Mouse (Mus musculus) olfactory bulb, adult 2 months (tissue): ENCODE results near the gene Olfr544. TPM values are rescaled to one million over a fixed set of nuclear protein-coding genes. Genes with fewer than 3 reads are reported as not detected.

Experiments
- H3K27ac ChIP-seq: fragments of 200-500 bp; 2 replicates; pipeline ENCODE4 v1.5.1; 2012; ENCODE audit warnings: low read depth, low read length; ENCODE audit not compliant: insufficient read depth
- H3K4me1 ChIP-seq: fragments of 200-500 bp; 2 replicates; pipeline ENCODE4 v1.6.1; 2012; ENCODE audit warnings: low read length; ENCODE audit not compliant: control insufficient read depth, insufficient read depth
- H3K4me3 ChIP-seq: fragments of 200-500 bp; 2 replicates; pipeline ENCODE4 v1.5.1; 2012; ENCODE audit warnings: mild to moderate bottlenecking, low read depth, low read length, moderate library complexity; ENCODE audit not compliant: insufficient read depth
- CTCF ChIP-seq: fragments of 200-500 bp; IDR thresholded peaks from 2 replicates; pipeline ENCODE4 v1.5.1; 2012; ENCODE audit warnings: low read depth, mild to moderate bottlenecking, low read length, moderate library complexity; ENCODE audit not compliant: insufficient read depth
- POLR2A ChIP-seq: fragments of 200-500 bp; IDR thresholded peaks from 2 replicates; pipeline ENCODE4 v1.6.1; 2012; ENCODE audit warnings: mild to moderate bottlenecking, low read depth, low read length, moderate library complexity; ENCODE audit not compliant: insufficient read depth
- WGBS: fragments of 180-500 bp; shearing (Covaris S2); methylation state at CpG from one replicate; pipeline ENCODE4 v1.1.7; 2018; 5-methylcytosine and 5-hydroxymethylcytosine counted together
- polyA plus RNA-seq: library from polyadenylated mRNA; stranded (reverse); fragments of >200 nt; gene quantifications from 2 replicates; pipeline ENCODE4 v1.2.4, GENCODE M21; 2012; ENCODE audit warnings: low replicate concordance; ENCODE audit not compliant: missing spikeins, insufficient read depth, insufficient read length

The Olfr544 gene
- polyA plus RNA-seq = not detected in 2 replicates

- no peak within 1 kb of the TSS for H3K4me3 ChIP-seq
- no peak for TF ChIP-seq POLR2A
- TF ChIP-seq CTCF = no peak
- WGBS = 33% methylated on average over 1 of the region's 1 CpGs
- H3K4me1 ChIP-seq = no peaks in the 10 kb centered on the region
- no peak within 1 kb of the TSS for H3K27ac ChIP-seq
Observed at GRCm38 (mm10) chr7:102488161-102488560, at the start of gene Olfr544. TSS of gene Olfr544 (minus strand) at chr7:102488313.

DNA sequence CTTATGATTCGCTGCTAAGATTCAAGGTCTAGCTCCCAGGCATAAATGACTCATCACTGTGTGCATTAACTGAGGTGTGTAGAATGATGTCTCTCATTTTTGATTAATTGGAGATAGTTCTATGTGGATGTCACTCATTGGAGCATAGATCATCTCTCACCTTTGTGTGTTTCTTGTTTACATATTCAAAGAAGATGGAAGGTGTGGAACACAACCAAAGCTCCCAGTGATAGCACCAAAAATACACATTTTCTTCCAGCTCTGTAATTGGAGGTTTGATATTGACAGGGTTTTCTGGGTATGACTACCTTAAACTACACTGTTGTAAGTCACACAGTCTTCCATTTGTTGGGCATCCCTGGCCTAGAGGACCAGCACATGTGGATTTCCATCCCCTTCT is 46.3 kb upstream of the Olfr544 start, which contains the start of gene Olfr547:
Gene Olfr547, plus strand, starts transcription at position 301 of the 400 bp plus-strand sequence.
- WGBS = 80% methylated on average over 1 of the region's 1 CpGs
- Histone ChIP-seq H3K4me3 (no peak within 1 kb of the TSS), H3K4me1 (no peaks in the 10 kb centered on the region), H3K27ac (no peak within 1 kb of the TSS)
- no peak for TF ChIP-seq CTCF
- TF ChIP-seq POLR2A = no peak

DNA sequence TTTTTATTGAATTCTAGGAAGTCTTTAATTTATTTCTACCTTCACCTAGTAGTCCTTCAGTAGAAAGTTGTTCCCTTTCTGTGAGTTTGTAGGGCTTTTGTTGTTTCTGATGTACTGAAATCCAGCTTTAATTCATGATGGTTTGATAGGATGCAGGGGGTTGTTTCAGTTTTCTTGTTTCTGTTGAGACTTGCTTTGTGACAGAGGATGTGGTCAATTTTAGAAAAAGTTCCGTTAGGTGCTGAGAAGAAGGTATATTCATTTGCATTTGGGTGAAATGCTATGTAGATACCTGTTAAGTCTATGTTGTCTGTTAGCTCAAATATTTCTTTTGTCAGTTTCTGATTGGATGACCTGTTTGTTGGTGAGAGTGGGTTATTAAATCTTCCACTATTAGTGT is 40.9 kb upstream of the Olfr544 start:
- H3K4me3 ChIP-seq = no peak overlapping the region
- H3K27ac ChIP-seq = no peak overlapping the region
- 86% methylated on average over 1 of the region's 1 CpGs for WGBS
- no peaks in the 10 kb centered on the region for H3K4me1 ChIP-seq
- no peak for TF ChIP-seq CTCF
- no peak for TF ChIP-seq POLR2A

DNA sequence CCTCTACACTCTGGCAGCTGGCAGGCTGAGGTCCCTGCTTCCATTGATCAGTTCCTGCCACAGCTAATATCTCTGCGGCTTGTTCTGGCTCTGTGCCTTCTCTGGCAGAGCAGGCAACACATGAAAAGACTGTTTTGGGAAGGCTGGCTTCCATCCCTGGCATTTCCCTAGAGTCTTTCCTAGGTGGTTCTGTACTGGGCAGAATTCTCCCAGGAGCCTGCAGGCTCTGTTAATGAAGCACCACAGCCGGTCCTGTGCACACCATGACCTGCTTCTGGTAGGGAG is 28.9 kb upstream of the Olfr544 start:
- H3K4me1 ChIP-seq = peaks cover 4% of the 10 kb centered on the region
- H3K4me3 ChIP-seq = no peak overlapping the region
- H3K27ac ChIP-seq = no peak overlapping the region
- 27% methylated on average over 2 of the region's 2 CpGs for WGBS
- no peak for TF ChIP-seq CTCF
- no peak for TF ChIP-seq POLR2A

DNA sequence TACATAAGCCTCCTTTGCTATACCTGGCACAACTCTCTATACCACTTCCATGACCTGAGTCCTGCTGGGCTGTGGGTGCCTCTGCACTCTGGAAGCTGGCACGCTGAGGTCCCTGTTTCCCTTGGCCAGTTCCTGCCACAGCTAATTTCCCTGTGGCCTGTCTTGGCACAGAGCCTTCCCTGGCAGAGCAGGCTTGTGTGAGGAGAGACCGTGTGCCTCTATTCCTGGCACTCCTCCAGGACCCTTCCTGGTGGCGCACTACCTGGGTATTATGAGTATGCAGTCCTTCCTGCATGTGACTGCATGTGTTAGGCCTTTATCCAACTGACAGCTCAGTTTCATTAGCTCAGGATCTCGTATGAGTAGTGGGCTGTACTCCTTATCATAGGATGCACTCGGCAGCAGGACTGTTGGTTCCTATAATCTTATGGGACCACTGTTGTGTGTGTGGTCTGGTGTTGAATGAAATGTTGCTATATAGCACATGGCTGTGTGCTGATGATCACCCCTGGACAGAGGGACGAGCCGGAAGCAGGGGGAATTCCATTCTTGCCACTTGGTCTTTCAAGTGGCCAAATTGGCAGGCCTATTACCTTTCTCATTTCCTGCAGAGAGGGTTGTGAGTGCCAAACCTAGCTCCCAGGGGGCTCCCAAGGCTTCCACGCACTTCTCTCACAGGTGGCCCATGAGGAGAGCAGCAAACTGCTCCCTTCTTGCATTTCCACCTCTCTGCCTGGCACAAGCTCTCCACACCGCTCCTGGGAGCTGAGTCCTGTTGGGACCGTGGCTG is 28.3 kb upstream of the Olfr544 start:
- 47% methylated on average over 10 of the region's 10 CpGs for WGBS
- H3K27ac ChIP-seq = no peak overlapping the region
- TF ChIP-seq CTCF (no peak), POLR2A (no peak)
- H3K4me3 ChIP-seq = no peak overlapping the region
- H3K4me1 ChIP-seq = peaks cover 4% of the 10 kb centered on the region

- Histone ChIP-seq H3K27ac (no peak overlapping the region), H3K4me3 (no peak overlapping the region), H3K4me1 (peaks cover 4% of the 10 kb centered on the region)
- no peak for TF ChIP-seq POLR2A
- no peak for TF ChIP-seq CTCF
- WGBS = 83% methylated on average over 4 of the region's 4 CpGs
Observed at GRCm38 (mm10) chr7:102514144-102514543, 26.0 kb upstream of the Olfr544 start.

DNA sequence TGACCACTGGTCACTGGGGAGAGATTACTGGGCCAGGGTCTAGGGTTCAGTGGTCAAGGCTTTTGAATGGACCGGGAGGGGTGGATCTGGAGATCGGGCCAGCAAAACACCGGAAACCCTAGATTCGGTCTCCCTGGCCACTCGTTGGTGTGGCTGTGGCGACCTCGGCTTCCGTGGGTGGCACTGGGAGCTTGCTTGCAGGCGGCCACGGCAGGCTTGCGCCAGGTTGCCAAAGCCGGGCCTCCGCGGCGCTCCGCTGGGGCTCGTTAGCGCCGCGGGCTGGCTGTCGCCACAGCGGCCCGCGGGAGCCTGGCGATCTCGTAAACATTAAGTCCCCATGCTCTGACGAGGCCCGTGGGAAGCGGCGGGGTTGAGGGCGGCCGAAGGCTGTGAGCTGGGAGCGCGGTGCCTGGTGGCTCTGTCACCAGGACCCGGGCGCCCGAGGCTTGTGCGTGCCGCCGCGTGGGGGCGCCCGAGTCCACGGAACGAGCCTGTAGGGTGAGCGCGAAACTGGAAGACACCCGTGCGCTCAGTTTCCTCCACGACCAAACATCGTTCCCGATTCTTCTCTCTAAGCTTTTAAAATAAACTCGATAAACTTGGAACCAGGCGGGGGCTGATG is 24.8 kb upstream of the Olfr544 start:
- H3K4me1 ChIP-seq = peaks cover 4% of the 10 kb centered on the region
- peak; percentile 85; the same call in 1 of the 2 replicates for TF ChIP-seq CTCF
- TF ChIP-seq POLR2A = no peak
- H3K27ac ChIP-seq = no peak overlapping the region

DNA sequence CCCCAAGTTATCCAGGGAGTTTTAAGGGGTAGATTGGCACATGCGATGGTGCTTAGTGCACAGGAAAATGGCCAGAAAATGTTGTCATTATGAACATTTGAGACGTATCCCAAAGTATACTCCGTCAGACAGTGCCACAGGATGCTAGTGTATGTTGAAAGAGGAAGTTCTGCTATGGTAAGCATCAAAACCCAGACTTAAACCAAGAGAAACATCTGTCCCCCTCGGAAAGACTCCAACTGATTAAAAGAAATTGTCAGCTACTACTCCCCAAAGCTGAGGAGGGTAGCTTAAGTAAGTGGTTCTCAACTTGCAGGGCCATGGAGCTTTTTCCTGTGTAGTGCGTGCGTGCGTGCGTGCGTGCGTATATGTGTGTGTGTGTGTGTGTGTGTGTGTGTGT is 23.8 kb upstream of the Olfr544 start:
- H3K4me3 ChIP-seq = no peak overlapping the region
- WGBS = 95% methylated on average over 10 of the region's 10 CpGs
- TF ChIP-seq CTCF = no peak
- peaks cover 4% of the 10 kb centered on the region for H3K4me1 ChIP-seq
- no peak overlapping the region for H3K27ac ChIP-seq

More for the DNA sequence above, 24.8 kb upstream of the Olfr544 start:
- peak overlapping the region; percentile 60 for H3K4me3 ChIP-seq
- under 1% methylated on average over 54 of the region's 54 CpGs for WGBS

- TF ChIP-seq POLR2A (no peak), CTCF (no peak)
- no peak overlapping the region for H3K4me3 ChIP-seq
- 74% methylated on average over 7 of the region's 7 CpGs for WGBS
- peaks cover 4% of the 10 kb centered on the region for H3K4me1 ChIP-seq
- no peak overlapping the region for H3K27ac ChIP-seq
Observed at GRCm38 (mm10) chr7:102509726-102510125, 21.6 kb upstream of the Olfr544 start.
